ENCODE assay signal across 9 mouse cellular contexts in genomic region chr6:90624184-90624583, GRCm38 (mm10). TPM values are rescaled to one million over a fixed set of nuclear protein-coding genes. Genes with fewer than 3 reads are reported as not detected.
DNase-seq lines count a peak whose midpoint lies in the region; ATAC-seq lines count a peak whose summit lies in the region.
"Had no signal": no experiment of that assay in that cellular context is flagged by ENCODE, and none has a peak within 500 bp of the region (broad histone marks: within the 10 kb centered on the region; RNA-seq: fewer than 3 reads in every experiment).

No protein-coding gene starts in this region.

- no peaks in the 10 kb centered on the region for H3K36me3 ChIP-seq in neural tube, embryonic 15.5 days

- H3K4me2 ChIP-seq in neural tube, embryonic 15.5 days = no peak overlapping the region

- no peaks in the 10 kb centered on the region for H3K27me3 ChIP-seq in neural tube, embryonic 15.5 days (replicated peaks)
- H3K27me3 ChIP-seq: Patski had no signal

- intact Hi-C loops in gastrocnemius, postnatal 14 days (cut with DNase I; ENCODE audit: low total_unique reads) = no loop called here
- intact Hi-C loops in heart, postnatal 36 days (cut with DNase I) = no loop called here

- no peak overlapping the region for H3K4me3 ChIP-seq in neural tube, embryonic 15.5 days (replicated peaks)

- 90% methylated on average over 6 of the region's 6 CpGs for WGBS in neural tube, embryonic 15.5 days

- DNase-seq in right cerebral cortex, adult 18-20 months = peak; percentile 21
- no peak for DNase-seq in right cerebral cortex, postnatal 14 days
- DNase-seq in gastrocnemius, postnatal 14 days = peak; percentile 86
- DNase-seq in heart, postnatal 36 days = peak; percentile 73 to 80
- DNase-seq in lung, postnatal 4 days = peak; percentile 72 to 87

- no peak overlapping the region for H3K27ac ChIP-seq in neural tube, embryonic 15.5 days (replicated peaks)

- H3K9me3 ChIP-seq in neural tube, embryonic 15.5 days (replicated peaks) = no peaks in the 10 kb centered on the region

- no peak overlapping the region for H3K9ac ChIP-seq in neural tube, embryonic 15.5 days (replicated peaks)

- ATAC-seq in megakaryocyte, adult 5-6 weeks (ENCODE audit: poor library complexity, severe bottlenecking) = no peak
- ATAC-seq in neural tube, embryonic 15.5 days (ENCODE audit: low FRiP score) = no peak
- ATAC-seq: forebrain, embryonic 16.5 days; Patski had no signal

- H3K4me1 ChIP-seq in neural tube, embryonic 15.5 days = no peaks in the 10 kb centered on the region

RNA-seq across cellular contexts. Expression of gene Slc41a3, which starts 19.7 kb away (rescaled TPM):
- total RNA-seq in gastrocnemius, postnatal 14 days (2021) = 10 to 100 TPM; 60.0 to 61.8 TPM
- total RNA-seq in heart, postnatal 36 days (2021) = 10 to 100 TPM; 68.8 to 72.1 TPM
- total RNA-seq in megakaryocyte, adult 5-6 weeks (2015) = 11.5 and 11.6 TPM in 2 replicates
- 5.8 and 7.1 TPM in 2 replicates for total RNA-seq in megakaryocyte, adult 5-6 weeks (2017)
- polyA plus RNA-seq in neural tube, embryonic 15.5 days (2015; fragmentation: Nextera tagmentation; extraction: Ambion mirVana) = 8.2 TPM in 2 replicates

Comparison
In these comparisons a context has a peak if more than half of its experiments do, and no peak if none do; other contexts are left out.
1. RNA of gene Slc41a3, which starts 19.7 kb away (total RNA-seq): 68.8 to 72.1 TPM in heart, postnatal 36 days and 60.0 to 61.8 TPM in gastrocnemius, postnatal 14 days; 5.8 to 11.6 TPM in megakaryocyte, adult 5-6 weeks; every median in the first group is over 4 times any median in the second.